Mouse (Mus musculus): ENCODE data around the gene Grm1.

DNA sequence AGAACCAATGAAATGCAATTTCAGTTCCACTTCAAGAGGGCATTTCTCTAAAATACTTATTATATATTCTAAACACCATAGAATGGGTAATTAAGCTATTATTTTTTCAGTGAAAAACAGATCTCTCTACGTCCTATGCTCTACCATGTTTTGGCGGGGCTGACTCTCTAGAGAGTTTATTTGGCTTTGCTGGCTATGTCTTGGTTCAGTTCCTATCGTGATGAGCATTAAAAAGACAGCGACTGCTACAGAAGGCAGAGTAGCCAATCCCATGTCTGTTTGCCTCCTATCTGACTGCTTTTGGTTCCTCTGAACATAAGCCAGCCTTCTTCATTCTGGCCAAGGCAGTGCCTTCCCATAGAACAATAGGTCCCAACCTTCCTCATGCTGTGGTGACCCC lies 425.5 kb downstream of the Grm1 start:
- TF ChIP-seq MYOD1 (IDR thresholded peaks at IDR 0.05; ENCODE audit: control insufficient read depth, insufficient read length, low read depth) (no peak), CTCF (IDR thresholded peaks at IDR 0.05; ENCODE audit: control insufficient read depth, insufficient read depth, insufficient read length) (no peak), MAX (IDR thresholded peaks at IDR 0.05) (no peak), MYOG (IDR thresholded peaks at IDR 0.05; ENCODE audit: control insufficient read depth, extremely low read depth, insufficient read length) (no peak), USF1 (IDR thresholded peaks at IDR 0.05; ENCODE audit: low read depth) (no peak), CEBPB (IDR thresholded peaks at IDR 0.05; ENCODE audit: low read depth) (no peak), FOSL1 (IDR thresholded peaks at IDR 0.05; ENCODE audit: insufficient read depth, low read length, poor library complexity, severe bottlenecking) (no peak)
